Mouse (Mus musculus): ENCODE measurements around the gene Ptx4. TPM values are rescaled to one million over a fixed set of nuclear protein-coding genes. Genes with fewer than 3 reads are reported as not detected.

The Ptx4 gene
- 0.21 TPM in 1 of 2 replicates, not detected in the other for polyA plus RNA-seq (2012; rRNA removed)

GRCm38 (mm10) chr17:25120406-25120805 lies at the start of gene Ptx4:
Ptx4 (plus strand) TSS chr17:25120760.

GRCm38 (mm10) chr17:25083444-25083931 lies 37.1 kb upstream of the Ptx4 start, which contains the start of gene Tmem204:
Tmem204 (minus strand) TSS chr17:25083591.

GRCm38 (mm10) chr17:25115664-25116432 lies 4.7 kb upstream of the Ptx4 start, which contains the start of gene Telo2:
Telo2 (minus strand) TSS chr17:25115967.

GRCm38 (mm10) chr17:25133275-25133698 lies 12.7 kb downstream of the Ptx4 start, which contains the start of gene Clcn7:
Clcn7 (plus strand) TSS chr17:25133391.

GRCm38 (mm10) chr17:25162161-25162560 lies 41.6 kb downstream of the Ptx4 start, which contains the start of gene Ccdc154:
Ccdc154 (plus strand) TSS chr17:25162461.

Other genes with a start within 250 kb of the Ptx4 start
- 32.7 and 32.9 TPM in 2 replicates for gene Nubp2, start 234.4 kb upstream of the Ptx4 start, polyA plus RNA-seq (2012; rRNA removed)
- gene Spsb3, start 234.1 kb upstream of the Ptx4 start, polyA plus RNA-seq (2012; rRNA removed), result 79.6 and 81.9 TPM in 2 replicates
- gene Eme2, start 225.7 kb upstream of the Ptx4 start, polyA plus RNA-seq (2012; rRNA removed), result 39.1 and 48.1 TPM in 2 replicates
- gene Mrps34, start 225.6 kb upstream of the Ptx4 start, polyA plus RNA-seq (2012; rRNA removed), result 107 and 108 TPM in 2 replicates
- 77.0 and 84.1 TPM in 2 replicates for gene Nme3, start 224.3 kb upstream of the Ptx4 start, polyA plus RNA-seq (2012; rRNA removed)
- gene Mapk8ip3, start 183.8 kb upstream of the Ptx4 start, polyA plus RNA-seq (2012; rRNA removed), result 193 and 206 TPM in 2 replicates
- 72.1 and 74.9 TPM in 2 replicates for gene Jpt2, start 160.1 kb upstream of the Ptx4 start, polyA plus RNA-seq (2012; rRNA removed)
- 31.5 and 32.5 TPM in 2 replicates for gene Cramp1l, start 105.0 kb upstream of the Ptx4 start, polyA plus RNA-seq (2012; rRNA removed)
- 21.0 and 22.9 TPM in 2 replicates for gene Ift140, start 104.7 kb upstream of the Ptx4 start, polyA plus RNA-seq (2012; rRNA removed)
- 7.2 and 7.5 TPM in 2 replicates for gene Tmem204, start 37.2 kb upstream of the Ptx4 start, polyA plus RNA-seq (2012; rRNA removed)
- gene Telo2, start 4.8 kb upstream of the Ptx4 start, polyA plus RNA-seq (2012; rRNA removed), result 35.8 and 39.1 TPM in 2 replicates
- gene Clcn7, start 12.6 kb downstream of the Ptx4 start, polyA plus RNA-seq (2012; rRNA removed), result 37.8 and 40.8 TPM in 2 replicates
- gene Ccdc154, start 41.7 kb downstream of the Ptx4 start, polyA plus RNA-seq (2012; rRNA removed), result not detected in 2 replicates
- gene Gm38655, start 54.7 kb downstream of the Ptx4 start, polyA plus RNA-seq (2012; rRNA removed), result not detected in 2 replicates
- 28.0 and 28.7 TPM in 2 replicates for gene BC003965, start 63.8 kb downstream of the Ptx4 start, polyA plus RNA-seq (2012; rRNA removed)
- gene Unkl, start 67.6 kb downstream of the Ptx4 start, polyA plus RNA-seq (2012; rRNA removed), result 19.9 and 21.1 TPM in 2 replicates
- 81.6 and 84.9 TPM in 2 replicates for gene Gnptg, start 119.4 kb downstream of the Ptx4 start, polyA plus RNA-seq (2012; rRNA removed)
- gene Tsr3, start 119.4 kb downstream of the Ptx4 start, polyA plus RNA-seq (2012; rRNA removed), result 49.1 and 51.0 TPM in 2 replicates
- 13.0 and 13.9 TPM in 2 replicates for gene Baiap3, start 135.6 kb downstream of the Ptx4 start, polyA plus RNA-seq (2012; rRNA removed)
- 519 and 596 TPM in 2 replicates for gene Ube2i, start 153.9 kb downstream of the Ptx4 start, polyA plus RNA-seq (2012; rRNA removed)
- gene Prss34, start 177.6 kb downstream of the Ptx4 start, polyA plus RNA-seq (2012; rRNA removed), result 0.34 TPM in 1 of 2 replicates, not detected in the other
- gene Prss28, start 187.9 kb downstream of the Ptx4 start, polyA plus RNA-seq (2012; rRNA removed), result not detected in 2 replicates
- gene Prss29, start 197.9 kb downstream of the Ptx4 start, polyA plus RNA-seq (2012; rRNA removed), result not detected in 2 replicates
- 0.11 TPM in 1 of 2 replicates, not detected in the other for gene Tpsab1, start 224.8 kb downstream of the Ptx4 start, polyA plus RNA-seq (2012; rRNA removed)
- 0.64 and 1.6 TPM in 2 replicates for gene Tpsb2, start 245.5 kb downstream of the Ptx4 start, polyA plus RNA-seq (2012; rRNA removed)
- 0.21 and 0.76 TPM in 2 replicates for gene Tpsg1, start 248.5 kb downstream of the Ptx4 start, polyA plus RNA-seq (2012; rRNA removed)